Mouse (Mus musculus) lung, embryonic 14.5 days (tissue): ENCODE results near the gene Msrb2. TPM values are rescaled to one million over a fixed set of nuclear protein-coding genes. Genes with fewer than 3 reads are reported as not detected.

Source experiments
- ATAC-seq: fragments of 200-750 bp; cut with Nextera tagmentation; 2 replicates; pipeline ENCODE4 v1.8.0; 2017; ENCODE audit warnings: mild to moderate bottlenecking, moderate TSS enrichment, moderate library complexity; ENCODE audit not compliant: insufficient read depth
- DNase-seq: peaks from one replicate; pipeline ENCODE4 v3.0.0-alpha.2; 2015
- H3K27ac ChIP-seq: fragments of 300-500 bp; sonication (generic); 2 replicates; pipeline ENCODE4 v1.5.1; 2014; ENCODE audit warnings: low read depth, mild to moderate bottlenecking, moderate library complexity
- H3K27me3 ChIP-seq: fragments of 300-500 bp; sonication (generic); 2 replicates; pipeline ENCODE4 v1.6.1; 2014; ENCODE audit warnings: low read length, control low read depth; ENCODE audit not compliant: insufficient read depth
- H3K36me3 ChIP-seq: fragments of 300-500 bp; sonication (generic); 2 replicates; pipeline ENCODE4 v1.6.1; 2014; ENCODE audit warnings: control low read depth; ENCODE audit not compliant: insufficient read depth
- H3K4me1 ChIP-seq: fragments of 300-500 bp; sonication (generic); 2 replicates; pipeline ENCODE4 v1.6.1; 2014; ENCODE audit warnings: antibody characterized with exemption, control low read depth; ENCODE audit not compliant: insufficient read depth
- H3K4me2 ChIP-seq: fragments of 300-500 bp; sonication (generic); 2 replicates; pipeline ENCODE4 v1.6.1; 2014; ENCODE audit warnings: mild to moderate bottlenecking
- H3K4me3 ChIP-seq: fragments of 300-500 bp; sonication (generic); 2 replicates; pipeline ENCODE4 v1.5.1; 2014; ENCODE audit warnings: low read depth, low read length
- H3K9ac ChIP-seq: fragments of 300-500 bp; sonication (generic); 2 replicates; pipeline ENCODE4 v1.6.1; 2014
- H3K9me3 ChIP-seq: fragments of 300-500 bp; sonication (generic); 2 replicates; pipeline ENCODE4 v1.6.1; 2016; ENCODE audit warnings: low read depth, low read length, control low read depth
- CTCF ChIP-seq: IDR thresholded peaks from 2 replicates; pipeline ENCODE4 v1.5.1; 2016; ENCODE audit warnings: antibody characterized with exemption, low read depth
- WGBS: fragments of 180-500 bp; shearing (Covaris S2); extraction: QIAGEN DNeasy Blood & Tissue Kit; methylation state at CpG from one replicate; pipeline ENCODE4 v1.1.7; 2014; 5-methylcytosine and 5-hydroxymethylcytosine counted together
- polyA plus RNA-seq: library from polyadenylated mRNA; unstranded; fragments of >200 nt; fragmentation: Nextera tagmentation; extraction: Ambion mirVana; gene quantifications from 2 replicates; pipeline ENCODE4 v1.2.1, GENCODE M21; 2014

Msrb2 gene
- polyA plus RNA-seq, 1 experiment from 2014 or later, result 24.8 TPM

- DNase-seq, result peak; percentile 34
- Histone ChIP-seq H3K9ac (no peak overlapping the region), H3K27me3 (no peaks in the 10 kb centered on the region), H3K4me3 (no peak overlapping the region), H3K27ac (no peak overlapping the region), H3K4me1 (no peaks in the 10 kb centered on the region), H3K4me2 (no peak overlapping the region), H3K9me3 (no peaks in the 10 kb centered on the region), H3K36me3 (no peaks in the 10 kb centered on the region)
- ATAC-seq, result 0 out of 2 replicates have a peak, but pooled peaks have one; percentile 9
- WGBS, result 66% methylated on average over 11 of the region's 11 CpGs
- TF ChIP-seq CTCF, result no peak
Observed at GRCm38 (mm10) chr2:19367114-19367513, 4.1 kb upstream of the Msrb2 start.

GRCm38 (mm10) chr2:19373695-19374094 lies 2.5 kb downstream of the Msrb2 start:
- ATAC-seq (no peak), DNase-seq (peak; percentile 9)
- Histone ChIP-seq H3K4me1 (no peaks in the 10 kb centered on the region), H3K9me3 (no peaks in the 10 kb centered on the region), H3K4me2 (no peak overlapping the region), H3K9ac (no peak overlapping the region), H3K4me3 (no peak overlapping the region), H3K36me3 (no peaks in the 10 kb centered on the region), H3K27ac (no peak overlapping the region), H3K27me3 (no peaks in the 10 kb centered on the region)
- 84% methylated on average over 7 of the region's 7 CpGs for WGBS
- TF ChIP-seq CTCF, result peak; percentile 42; the same call in 1 of the 2 replicates

GRCm38 (mm10) chr2:19380446-19380950 lies 9.3 kb downstream of the Msrb2 start:
- Histone ChIP-seq H3K9me3 (no peaks in the 10 kb centered on the region), H3K4me2 (no peak overlapping the region), H3K4me3 (no peak overlapping the region), H3K27me3 (no peaks in the 10 kb centered on the region), H3K4me1 (no peaks in the 10 kb centered on the region), H3K36me3 (no peaks in the 10 kb centered on the region), H3K9ac (no peak overlapping the region), H3K27ac (no peak overlapping the region)
- ATAC-seq, result no peak
- DNase-seq, result no peak
- no peak for TF ChIP-seq CTCF
- WGBS, result 79% methylated on average over 2 of the region's 2 CpGs

GRCm38 (mm10) chr2:19380986-19381385 lies 9.7 kb downstream of the Msrb2 start:
- Histone ChIP-seq H3K9me3 (no peaks in the 10 kb centered on the region), H3K4me2 (no peak overlapping the region), H3K27me3 (no peaks in the 10 kb centered on the region), H3K4me3 (no peak overlapping the region), H3K27ac (no peak overlapping the region), H3K4me1 (no peaks in the 10 kb centered on the region), H3K36me3 (no peaks in the 10 kb centered on the region), H3K9ac (no peak overlapping the region)
- ATAC-seq (no peak), DNase-seq (no peak)
- no peak for TF ChIP-seq CTCF
- 38% methylated on average over 2 of the region's 2 CpGs for WGBS

- Histone ChIP-seq H3K36me3 (no peaks in the 10 kb centered on the region), H3K9me3 (no peaks in the 10 kb centered on the region), H3K9ac (no peak overlapping the region), H3K27me3 (no peaks in the 10 kb centered on the region), H3K27ac (no peak overlapping the region), H3K4me2 (no peak overlapping the region), H3K4me1 (no peaks in the 10 kb centered on the region), H3K4me3 (no peak overlapping the region)
- WGBS, result 70% methylated on average over 1 of the region's 1 CpGs
- ATAC-seq, result no peak
- DNase-seq, result no peak
- no peak for TF ChIP-seq CTCF
Observed at GRCm38 (mm10) chr2:19382206-19382605, 11.0 kb downstream of the Msrb2 start.

- WGBS, result 60% methylated on average over 4 of the region's 4 CpGs
- Histone ChIP-seq H3K9ac (no peak overlapping the region), H3K9me3 (no peaks in the 10 kb centered on the region), H3K4me1 (no peaks in the 10 kb centered on the region), H3K27ac (no peak overlapping the region), H3K27me3 (no peaks in the 10 kb centered on the region), H3K36me3 (no peaks in the 10 kb centered on the region), H3K4me3 (no peak overlapping the region), H3K4me2 (no peak overlapping the region)
- DNase-seq (no peak), ATAC-seq (no peak)
- TF ChIP-seq CTCF, result no peak
Observed at GRCm38 (mm10) chr2:19383006-19383405, 11.8 kb downstream of the Msrb2 start.

- Histone ChIP-seq H3K9ac (no peak overlapping the region), H3K27me3 (no peaks in the 10 kb centered on the region), H3K4me3 (no peak overlapping the region), H3K4me2 (no peak overlapping the region), H3K4me1 (no peaks in the 10 kb centered on the region), H3K27ac (no peak overlapping the region), H3K36me3 (no peaks in the 10 kb centered on the region), H3K9me3 (no peaks in the 10 kb centered on the region)
- TF ChIP-seq CTCF, result no peak
- no peak for ATAC-seq
- no peak for DNase-seq
- WGBS, result 78% methylated on average over 5 of the region's 5 CpGs
Observed at GRCm38 (mm10) chr2:19385772-19386171, 14.5 kb downstream of the Msrb2 start.
